ENCODE assay signal across 22 mouse cellular contexts in genomic region chr9:30697533-30697932, GRCm38 (mm10).
DNase-seq lines count a peak whose midpoint lies in the region; ATAC-seq and TF ChIP-seq lines count a peak whose summit lies in the region.
"Had no signal": no experiment of that assay in that cellular context is flagged by ENCODE, and none has a peak within 500 bp of the region (broad histone marks: within the 10 kb centered on the region; RNA-seq: fewer than 3 reads in every experiment).

No protein-coding gene starts in this region.

- peak; percentile 77 for ATAC-seq in heart, embryonic 12.5 days (ENCODE audit: insufficient number of reproducible peaks, low FRiP score)
- ATAC-seq in heart, postnatal 0 days (ENCODE audit: insufficient read depth, low read depth), result peak; percentile 68
- ATAC-seq: CD4-positive, CD25-positive, alpha-beta regulatory T cell, adult 4 months; forebrain, embryonic 13.5 days; forebrain, embryonic 16.5 days; intestine, postnatal 0 days had no signal

- no peak overlapping the region for H3K9ac ChIP-seq in heart, adult 2 months (ENCODE audit: low read depth, low read length)
- H3K9ac ChIP-seq in heart, embryonic 12.5 days, result no peak overlapping the region
- no peak overlapping the region for H3K9ac ChIP-seq in heart, postnatal 0 days (replicated peaks; ENCODE audit: low read depth, low read length)
- H3K9ac ChIP-seq: forebrain, embryonic 13.5 days; hindbrain, embryonic 12.5 days; hindbrain, embryonic 15.5 days had no signal

- no peak overlapping the region for H3K4me2 ChIP-seq in heart, embryonic 12.5 days
- H3K4me2 ChIP-seq in heart, postnatal 0 days (ENCODE audit: low read depth, low read length), result no peak overlapping the region
- H3K4me2 ChIP-seq: forebrain, embryonic 13.5 days; hindbrain, embryonic 12.5 days; hindbrain, embryonic 15.5 days had no signal

- DNase-seq in heart, adult 2 months, result no peak
- DNase-seq in heart, postnatal 36 days, result no peak
- DNase-seq in heart, postnatal 4 days, result no peak
- DNase-seq in heart, postnatal 0 days (ENCODE audit: low spot score), result peak; percentile 8
- no peak for DNase-seq in heart, postnatal 14 days
- DNase-seq: adrenal gland, adult 2 months; adrenal gland, postnatal 14 days; cerebellum, adult 11 months; cerebellum, adult 2 months; cerebellum, adult 9-11 months; cerebellum, postnatal 25 days; gastrocnemius, postnatal 10 days; gastrocnemius, postnatal 36 days; kidney, adult 2 months had no signal

- TF ChIP-seq POLR2A in heart, adult 2 months (IDR thresholded peaks at IDR 0.05; ENCODE audit: insufficient read depth, low read depth, low read length), result no peak

- 62% methylated on average over 1 of the region's 1 CpGs for WGBS in heart, adult 2 months
- WGBS in heart, embryonic 12.5 days, result 64% methylated on average over 1 of the region's 1 CpGs
- WGBS in heart, postnatal 0 days, result 39% methylated on average over 1 of the region's 1 CpGs

- no peaks in the 10 kb centered on the region for H3K79me2 ChIP-seq in heart, adult 2 months (replicated peaks; ENCODE audit: control insufficient read depth, insufficient read depth, low read length)

- H3K4me1 ChIP-seq in heart, adult 2 months (ENCODE audit: control insufficient read depth, insufficient read depth, low read length), result peaks cover 4% of the 10 kb centered on the region; the same call in 1 of the 2 replicates
- H3K4me1 ChIP-seq in heart, embryonic 12.5 days (replicated peaks), result peaks cover 25% of the 10 kb centered on the region
- peaks cover 3% of the 10 kb centered on the region; the same call in 1 of the 2 replicates for H3K4me1 ChIP-seq in heart, postnatal 0 days (ENCODE audit: control insufficient read depth, insufficient read depth)
- H3K4me1 ChIP-seq: forebrain, embryonic 13.5 days; hindbrain, embryonic 12.5 days; hindbrain, embryonic 15.5 days had no signal

- intact Hi-C loops in heart, adult 2 months (cut with DNase I), result no loop called here
- intact Hi-C loops in heart, postnatal 36 days (cut with DNase I), result no loop called here
- intact Hi-C loops in heart, postnatal 14 days (cut with DNase I), result no loop called here

- H3K27ac ChIP-seq in heart, adult 2 months, result no peak overlapping the region
- no peak overlapping the region; the same call in 1 of the 2 replicates for H3K27ac ChIP-seq in heart, embryonic 12.5 days (ENCODE audit: poor library complexity, severe bottlenecking)
- H3K27ac ChIP-seq in heart, postnatal 0 days (ENCODE audit: low read depth), result no peak overlapping the region
- H3K27ac ChIP-seq: forebrain, embryonic 10.5 days; forebrain, embryonic 13.5 days; hindbrain, embryonic 12.5 days; hindbrain, embryonic 15.5 days had no signal

- H3K9me3 ChIP-seq in heart, embryonic 12.5 days (replicated peaks), result no peaks in the 10 kb centered on the region
- no peaks in the 10 kb centered on the region for H3K9me3 ChIP-seq in heart, postnatal 0 days (replicated peaks; ENCODE audit: control insufficient read depth, low read length)
- H3K9me3 ChIP-seq: forebrain, embryonic 10.5 days; forebrain, embryonic 13.5 days; hindbrain, embryonic 12.5 days; hindbrain, embryonic 15.5 days had no signal

- no peaks in the 10 kb centered on the region; the same call in 1 of the 2 replicates for H3K36me3 ChIP-seq in heart, adult 2 months (ENCODE audit: control insufficient read depth, insufficient read depth, low read length)
- H3K36me3 ChIP-seq in heart, embryonic 12.5 days, result no peaks in the 10 kb centered on the region
- no peaks in the 10 kb centered on the region for H3K36me3 ChIP-seq in heart, postnatal 0 days (replicated peaks; ENCODE audit: control insufficient read depth, insufficient read depth, low read length)
- H3K36me3 ChIP-seq: forebrain, embryonic 10.5 days; hindbrain, embryonic 12.5 days; hindbrain, embryonic 15.5 days had no signal

- H3K4me3 ChIP-seq in heart, adult 2 months, result no peak overlapping the region
- H3K4me3 ChIP-seq in heart, embryonic 12.5 days, result no peak overlapping the region
- H3K4me3 ChIP-seq in heart, postnatal 0 days (ENCODE audit: low read depth, low read length), result no peak overlapping the region
- H3K4me3 ChIP-seq: forebrain, embryonic 10.5 days; forebrain, embryonic 13.5 days; hindbrain, embryonic 12.5 days; hindbrain, embryonic 15.5 days had no signal

- TF ChIP-seq EP300 in heart, adult 2 months (IDR thresholded peaks at IDR 0.05; ENCODE audit: insufficient read depth, low read depth, low read length), result 0 out of 2 replicates have a peak, but pooled peaks have one; percentile 34
- no peak for TF ChIP-seq EP300 in heart, postnatal 0 days (IDR thresholded peaks at IDR 0.05; ENCODE audit: low read depth)

- H3K27me3 ChIP-seq in heart, adult 2 months (ENCODE audit: control insufficient read depth, insufficient read depth, low read length), result no peaks in the 10 kb centered on the region
- no peaks in the 10 kb centered on the region for H3K27me3 ChIP-seq in heart, embryonic 12.5 days (replicated peaks)
- H3K27me3 ChIP-seq in heart, postnatal 0 days (ENCODE audit: control insufficient read depth, insufficient read depth, low read length), result no peaks in the 10 kb centered on the region
- H3K27me3 ChIP-seq: forebrain, embryonic 13.5 days; hindbrain, embryonic 12.5 days; hindbrain, embryonic 15.5 days had no signal

- no peak for TF ChIP-seq CTCF in heart, adult 2 months (IDR thresholded peaks at IDR 0.05)
- TF ChIP-seq CTCF in heart, postnatal 0 days (IDR thresholded peaks at IDR 0.05; ENCODE audit: low read depth), result no peak
